Mouse (Mus musculus): Measurements from ENCODE around the gene Atf7ip. TPM values are rescaled to one million over a fixed set of nuclear protein-coding genes. Genes with fewer than 3 reads are reported as not detected.

Atf7ip gene
- polyA plus RNA-seq, 1 experiment from 2014 or later: 38.0 TPM

GRCm38 (mm10) chr6:136546987-136547386, 41.0 kb downstream of the Atf7ip start:
- H3K4me2 ChIP-seq (replicated peaks; ENCODE audit: low read depth, low read length): no peak overlapping the region
- no peak for ATAC-seq (ENCODE audit: low FRiP score, low TSS enrichment)
- no peaks in the 10 kb centered on the region for H3K9me3 ChIP-seq (ENCODE audit: low read length)
- no peaks in the 10 kb centered on the region for H3K27me3 ChIP-seq (ENCODE audit: insufficient read depth, low read length)
- H3K9ac ChIP-seq (replicated peaks; ENCODE audit: low read length): no peak overlapping the region
- no peak overlapping the region for H3K4me3 ChIP-seq (ENCODE audit: low read length)
- WGBS: 52% methylated on average over 7 of the region's 7 CpGs
- H3K4me1 ChIP-seq (ENCODE audit: insufficient read depth, low read length): peaks cover 16% of the 10 kb centered on the region
- no peak overlapping the region for H3K27ac ChIP-seq (ENCODE audit: low read length)
- H3K36me3 ChIP-seq (ENCODE audit: insufficient read depth, low read length): no peaks in the 10 kb centered on the region

- 0 out of 2 replicates have a peak, but pooled peaks have one; percentile 63 for ATAC-seq (ENCODE audit: low FRiP score, low TSS enrichment)
- no peak overlapping the region for H3K4me3 ChIP-seq (ENCODE audit: low read length)
- no peaks in the 10 kb centered on the region for H3K9me3 ChIP-seq (ENCODE audit: low read length)
- H3K9ac ChIP-seq (replicated peaks; ENCODE audit: low read length): no peak overlapping the region
- peaks cover 17% of the 10 kb centered on the region for H3K4me1 ChIP-seq (ENCODE audit: insufficient read depth, low read length)
- H3K27me3 ChIP-seq (ENCODE audit: insufficient read depth, low read length): no peaks in the 10 kb centered on the region
- WGBS: 70% methylated on average over 6 of the region's 6 CpGs
- H3K36me3 ChIP-seq (ENCODE audit: insufficient read depth, low read length): no peaks in the 10 kb centered on the region
- H3K27ac ChIP-seq (ENCODE audit: low read length): no peak overlapping the region
- no peak overlapping the region for H3K4me2 ChIP-seq (replicated peaks; ENCODE audit: low read depth, low read length)
Observed at GRCm38 (mm10) chr6:136548041-136548770, 42.2 kb downstream of the Atf7ip start.

- H3K4me2 ChIP-seq (replicated peaks; ENCODE audit: low read depth, low read length): no peak overlapping the region
- H3K9me3 ChIP-seq (ENCODE audit: low read length): no peaks in the 10 kb centered on the region
- peaks cover 13% of the 10 kb centered on the region; the same call in 1 of the 2 replicates for H3K4me1 ChIP-seq (ENCODE audit: insufficient read depth, low read length)
- no peaks in the 10 kb centered on the region for H3K36me3 ChIP-seq (ENCODE audit: insufficient read depth, low read length)
- no peaks in the 10 kb centered on the region for H3K27me3 ChIP-seq (ENCODE audit: insufficient read depth, low read length)
- H3K4me3 ChIP-seq (ENCODE audit: low read length): no peak overlapping the region
- H3K9ac ChIP-seq (replicated peaks; ENCODE audit: low read length): no peak overlapping the region
- ATAC-seq (ENCODE audit: low FRiP score, low TSS enrichment): no peak
- WGBS: 87% methylated on average over 6 of the region's 6 CpGs
- H3K27ac ChIP-seq (ENCODE audit: low read length): 0 out of 2 replicates have a peak overlapping the region, but pooled peaks have one; percentile 9
Observed at GRCm38 (mm10) chr6:136548796-136549195, 42.8 kb downstream of the Atf7ip start.

- H3K9ac ChIP-seq (replicated peaks; ENCODE audit: low read length): no peak overlapping the region
- H3K9me3 ChIP-seq (ENCODE audit: low read length): no peaks in the 10 kb centered on the region
- no peak overlapping the region for H3K4me2 ChIP-seq (replicated peaks; ENCODE audit: low read depth, low read length)
- no peak overlapping the region for H3K4me3 ChIP-seq (ENCODE audit: low read length)
- no peak for ATAC-seq (ENCODE audit: low FRiP score, low TSS enrichment)
- H3K27me3 ChIP-seq (ENCODE audit: insufficient read depth, low read length): no peaks in the 10 kb centered on the region
- no peak overlapping the region for H3K27ac ChIP-seq (ENCODE audit: low read length)
- WGBS: 88% methylated on average over 3 of the region's 3 CpGs
- H3K4me1 ChIP-seq (ENCODE audit: insufficient read depth, low read length): peaks cover 13% of the 10 kb centered on the region; the same call in 1 of the 2 replicates
- H3K36me3 ChIP-seq (ENCODE audit: insufficient read depth, low read length): no peaks in the 10 kb centered on the region
Observed at GRCm38 (mm10) chr6:136549606-136550005, 43.6 kb downstream of the Atf7ip start.

GRCm38 (mm10) chr6:136550596-136551304, 44.8 kb downstream of the Atf7ip start:
- H3K27ac ChIP-seq (ENCODE audit: low read length): peak overlapping the region; percentile 43; the same call in 1 of the 2 replicates
- WGBS: 73% methylated on average over 7 of the region's 7 CpGs
- ATAC-seq (ENCODE audit: low FRiP score, low TSS enrichment): no peak

GRCm38 (mm10) chr6:136551550-136552109, 45.7 kb downstream of the Atf7ip start:
- H3K36me3 ChIP-seq (ENCODE audit: insufficient read depth, low read length): peaks cover under 1% of the 10 kb centered on the region; the same call in 1 of the 2 replicates
- no peaks in the 10 kb centered on the region for H3K9me3 ChIP-seq (ENCODE audit: low read length)
- no peak for ATAC-seq (ENCODE audit: low FRiP score, low TSS enrichment)
- H3K9ac ChIP-seq (replicated peaks; ENCODE audit: low read length): no peak overlapping the region
- no peak overlapping the region for H3K4me3 ChIP-seq (ENCODE audit: low read length)
- WGBS: 90% methylated on average over 7 of the region's 7 CpGs
- H3K27me3 ChIP-seq (ENCODE audit: insufficient read depth, low read length): no peaks in the 10 kb centered on the region
- no peak overlapping the region for H3K4me2 ChIP-seq (replicated peaks; ENCODE audit: low read depth, low read length)
- H3K27ac ChIP-seq (ENCODE audit: low read length): no peak overlapping the region
- peaks cover 13% of the 10 kb centered on the region; the same call in 1 of the 2 replicates for H3K4me1 ChIP-seq (ENCODE audit: insufficient read depth, low read length)

More at GRCm38 (mm10) chr6:136550596-136551304, 44.8 kb downstream of the Atf7ip start:
- H3K4me1 ChIP-seq (ENCODE audit: insufficient read depth, low read length): peaks cover 13% of the 10 kb centered on the region; the same call in 1 of the 2 replicates
- H3K9ac ChIP-seq (replicated peaks; ENCODE audit: low read length): no peak overlapping the region
- H3K4me2 ChIP-seq (replicated peaks; ENCODE audit: low read depth, low read length): no peak overlapping the region
- no peaks in the 10 kb centered on the region for H3K27me3 ChIP-seq (ENCODE audit: insufficient read depth, low read length)
- no peaks in the 10 kb centered on the region for H3K9me3 ChIP-seq (ENCODE audit: low read length)
- H3K36me3 ChIP-seq (ENCODE audit: insufficient read depth, low read length): no peaks in the 10 kb centered on the region
- no peak overlapping the region; the same call in 1 of the 2 replicates for H3K4me3 ChIP-seq (ENCODE audit: low read length)

- no peaks in the 10 kb centered on the region for H3K9me3 ChIP-seq (ENCODE audit: low read length)
- peak overlapping the region; percentile 66; the same call in 1 of the 2 replicates for H3K27ac ChIP-seq (ENCODE audit: low read length)
- no peak overlapping the region for H3K4me2 ChIP-seq (replicated peaks; ENCODE audit: low read depth, low read length)
- peaks cover 10% of the 10 kb centered on the region; the same call in 1 of the 2 replicates for H3K4me1 ChIP-seq (ENCODE audit: insufficient read depth, low read length)
- H3K4me3 ChIP-seq (ENCODE audit: low read length): no peak overlapping the region
- H3K36me3 ChIP-seq (ENCODE audit: insufficient read depth, low read length): peaks cover 3% of the 10 kb centered on the region
- ATAC-seq (ENCODE audit: low FRiP score, low TSS enrichment): no peak
- WGBS: 80% methylated on average over 5 of the region's 5 CpGs
- no peaks in the 10 kb centered on the region for H3K27me3 ChIP-seq (ENCODE audit: insufficient read depth, low read length)
- no peak overlapping the region for H3K9ac ChIP-seq (replicated peaks; ENCODE audit: low read length)
Observed at GRCm38 (mm10) chr6:136553156-136553555, 47.2 kb downstream of the Atf7ip start.

GRCm38 (mm10) chr6:136553767-136554569, 48.0 kb downstream of the Atf7ip start:
- Histone ChIP-seq H3K27ac (ENCODE audit: low read length) (peak overlapping the region; percentile 68; the same call in 1 of the 2 replicates), H3K9ac (replicated peaks; ENCODE audit: low read length) (no peak overlapping the region), H3K9me3 (ENCODE audit: low read length) (no peaks in the 10 kb centered on the region), H3K4me2 (replicated peaks; ENCODE audit: low read depth, low read length) (0 out of 2 replicates have a peak overlapping the region, but pooled peaks have one; percentile 2), H3K27me3 (ENCODE audit: insufficient read depth, low read length) (no peaks in the 10 kb centered on the region), H3K36me3 (ENCODE audit: insufficient read depth, low read length) (peaks cover 3% of the 10 kb centered on the region), H3K4me3 (ENCODE audit: low read length) (no peak overlapping the region), H3K4me1 (ENCODE audit: insufficient read depth, low read length) (peaks cover 6% of the 10 kb centered on the region; the same call in 1 of the 2 replicates)
- WGBS: 32% methylated on average over 11 of the region's 11 CpGs
- ATAC-seq (ENCODE audit: low FRiP score, low TSS enrichment): peak; percentile 83
